Mouse (Mus musculus): ENCODE results near the gene Dnajc24. TPM values are rescaled to one million over a fixed set of nuclear protein-coding genes. Genes with fewer than 3 reads are reported as not detected.

Dnajc24 gene
- polyA plus RNA-seq, 1 experiment from 2014 or later, result 28.2 TPM

- ATAC-seq, result no peak
- Histone ChIP-seq H3K4me3 (replicated peaks; ENCODE audit: low read length) (no peak overlapping the region), H3K9ac (replicated peaks; ENCODE audit: low read depth, low read length) (no peak overlapping the region), H3K4me1 (replicated peaks; ENCODE audit: control insufficient read depth, insufficient read depth, low read length) (no peaks in the 10 kb centered on the region), H3K4me2 (ENCODE audit: low read length) (no peak overlapping the region), H3K27ac (ENCODE audit: low read length) (no peak overlapping the region), H3K9me3 (ENCODE audit: control insufficient read depth, low read length) (no peaks in the 10 kb centered on the region), H3K36me3 (ENCODE audit: control insufficient read depth, insufficient read depth) (no peaks in the 10 kb centered on the region), H3K27me3 (replicated peaks; ENCODE audit: control insufficient read depth, insufficient read depth, low read length) (no peaks in the 10 kb centered on the region)
- WGBS, result 81% methylated on average over 7 of the region's 7 CpGs
These were observed 18.1 kb downstream of the Dnajc24 start for GRCm38 (mm10) chr2:105985206-105985605.

- Histone ChIP-seq H3K36me3 (ENCODE audit: control insufficient read depth, insufficient read depth) (no peaks in the 10 kb centered on the region), H3K9ac (replicated peaks; ENCODE audit: low read depth, low read length) (no peak overlapping the region), H3K4me1 (replicated peaks; ENCODE audit: control insufficient read depth, insufficient read depth, low read length) (peaks cover 3% of the 10 kb centered on the region), H3K4me3 (replicated peaks; ENCODE audit: low read length) (no peak overlapping the region), H3K27me3 (replicated peaks; ENCODE audit: control insufficient read depth, insufficient read depth, low read length) (no peaks in the 10 kb centered on the region), H3K4me2 (ENCODE audit: low read length) (no peak overlapping the region), H3K9me3 (ENCODE audit: control insufficient read depth, low read length) (no peaks in the 10 kb centered on the region), H3K27ac (ENCODE audit: low read length) (no peak overlapping the region)
- WGBS, result 93% methylated on average over 2 of the region's 2 CpGs
- ATAC-seq, result no peak
These were observed 25.3 kb downstream of the Dnajc24 start for GRCm38 (mm10) chr2:105978065-105978464.

DNA sequence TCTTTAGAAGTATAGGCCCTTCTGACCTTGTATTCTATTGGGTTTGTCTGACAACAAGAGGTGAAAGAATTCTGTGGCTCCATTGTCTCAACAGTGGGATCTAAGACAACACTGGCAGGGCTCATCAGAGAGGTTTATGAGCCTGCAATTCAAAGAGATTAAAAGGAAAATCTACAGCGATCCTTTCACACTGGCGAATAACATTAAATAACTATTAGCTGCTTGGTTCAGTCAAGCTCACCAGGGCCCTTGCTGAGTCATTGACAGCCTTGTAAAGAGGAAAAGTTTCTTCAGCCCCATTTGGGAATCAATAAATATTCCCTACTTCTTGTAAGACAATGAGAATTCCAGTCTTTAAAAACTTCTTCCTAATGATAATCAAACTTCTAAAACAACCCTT, 29.4 kb downstream of the Dnajc24 start:
- H3K27ac ChIP-seq (ENCODE audit: low read length), result no peak overlapping the region
- 4% methylated on average over 2 of the region's 2 CpGs for WGBS
- no peak overlapping the region for H3K9ac ChIP-seq (replicated peaks; ENCODE audit: low read depth, low read length)
- H3K27me3 ChIP-seq (replicated peaks; ENCODE audit: control insufficient read depth, insufficient read depth, low read length), result no peaks in the 10 kb centered on the region
- peaks cover 3% of the 10 kb centered on the region for H3K4me1 ChIP-seq (replicated peaks; ENCODE audit: control insufficient read depth, insufficient read depth, low read length)
- H3K9me3 ChIP-seq (ENCODE audit: control insufficient read depth, low read length), result no peaks in the 10 kb centered on the region
- ATAC-seq, result no peak
- H3K36me3 ChIP-seq (ENCODE audit: control insufficient read depth, insufficient read depth), result peaks cover 3% of the 10 kb centered on the region
- H3K4me2 ChIP-seq (ENCODE audit: low read length), result no peak overlapping the region
- no peak overlapping the region for H3K4me3 ChIP-seq (replicated peaks; ENCODE audit: low read length)

GRCm38 (mm10) chr2:105963447-105963846, 39.9 kb downstream of the Dnajc24 start:
- H3K36me3 ChIP-seq (ENCODE audit: control insufficient read depth, insufficient read depth), result no peaks in the 10 kb centered on the region
- H3K4me3 ChIP-seq (replicated peaks; ENCODE audit: low read length), result no peak overlapping the region
- no peaks in the 10 kb centered on the region for H3K4me1 ChIP-seq (replicated peaks; ENCODE audit: control insufficient read depth, insufficient read depth, low read length)
- no peaks in the 10 kb centered on the region for H3K9me3 ChIP-seq (ENCODE audit: control insufficient read depth, low read length)
- H3K9ac ChIP-seq (replicated peaks; ENCODE audit: low read depth, low read length), result no peak overlapping the region
- no peak overlapping the region for H3K27ac ChIP-seq (ENCODE audit: low read length)
- ATAC-seq, result no peak
- no peaks in the 10 kb centered on the region for H3K27me3 ChIP-seq (replicated peaks; ENCODE audit: control insufficient read depth, insufficient read depth, low read length)
- H3K4me2 ChIP-seq (ENCODE audit: low read length), result no peak overlapping the region
- 53% methylated on average over 1 of the region's 1 CpGs for WGBS

- H3K9ac ChIP-seq (replicated peaks; ENCODE audit: low read depth, low read length), result no peak overlapping the region
- WGBS, result 93% methylated on average over 4 of the region's 4 CpGs
- no peaks in the 10 kb centered on the region for H3K4me1 ChIP-seq (replicated peaks; ENCODE audit: control insufficient read depth, insufficient read depth, low read length)
- H3K36me3 ChIP-seq (ENCODE audit: control insufficient read depth, insufficient read depth), result no peaks in the 10 kb centered on the region
- H3K9me3 ChIP-seq (ENCODE audit: control insufficient read depth, low read length), result no peaks in the 10 kb centered on the region
- no peak overlapping the region for H3K4me3 ChIP-seq (replicated peaks; ENCODE audit: low read length)
- no peak overlapping the region for H3K4me2 ChIP-seq (ENCODE audit: low read length)
- no peak overlapping the region for H3K27ac ChIP-seq (ENCODE audit: low read length)
- H3K27me3 ChIP-seq (replicated peaks; ENCODE audit: control insufficient read depth, insufficient read depth, low read length), result no peaks in the 10 kb centered on the region
- no peak for ATAC-seq
These were observed 49.5 kb downstream of the Dnajc24 start for GRCm38 (mm10) chr2:105953862-105954261.

DNA sequence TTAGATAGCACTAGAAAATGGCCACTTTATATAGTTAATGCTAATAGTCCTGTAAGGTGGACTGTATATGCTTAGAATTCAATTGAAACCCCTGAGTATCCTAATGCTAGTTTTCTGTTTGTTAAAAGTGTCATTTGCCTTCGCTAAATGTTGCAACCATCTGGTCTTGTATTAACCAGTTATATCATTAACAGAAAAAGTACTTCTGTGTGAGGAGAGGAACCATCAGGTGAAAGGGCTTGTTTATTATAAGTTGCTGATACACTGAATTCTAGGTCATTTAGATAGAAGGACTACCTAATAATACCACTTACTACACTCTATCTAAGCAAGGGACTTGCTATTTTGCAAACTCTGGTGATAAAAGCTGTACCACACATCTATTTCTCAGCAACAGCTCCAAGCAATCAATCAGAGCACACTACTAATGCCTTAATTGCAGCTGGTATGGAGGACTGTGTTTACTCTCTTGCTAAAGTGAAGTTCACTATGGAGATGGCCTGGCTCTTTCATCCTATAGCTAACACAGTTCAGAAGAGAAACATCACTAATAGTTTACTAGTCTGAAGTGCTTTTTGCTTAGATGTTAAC, 51.9 kb downstream of the Dnajc24 start:
- Histone ChIP-seq H3K9me3 (ENCODE audit: control insufficient read depth, low read length) (no peaks in the 10 kb centered on the region), H3K4me3 (replicated peaks; ENCODE audit: low read length) (no peak overlapping the region), H3K4me1 (replicated peaks; ENCODE audit: control insufficient read depth, insufficient read depth, low read length) (no peaks in the 10 kb centered on the region), H3K4me2 (ENCODE audit: low read length) (no peak overlapping the region), H3K27ac (ENCODE audit: low read length) (no peak overlapping the region), H3K36me3 (ENCODE audit: control insufficient read depth, insufficient read depth) (no peaks in the 10 kb centered on the region), H3K9ac (replicated peaks; ENCODE audit: low read depth, low read length) (no peak overlapping the region), H3K27me3 (replicated peaks; ENCODE audit: control insufficient read depth, insufficient read depth, low read length) (no peaks in the 10 kb centered on the region)
- 93% methylated on average over 1 of the region's 1 CpGs for WGBS
- ATAC-seq, result no peak

GRCm38 (mm10) chr2:105950131-105950530, 53.2 kb downstream of the Dnajc24 start:
- Histone ChIP-seq H3K4me1 (replicated peaks; ENCODE audit: control insufficient read depth, insufficient read depth, low read length) (no peaks in the 10 kb centered on the region), H3K27ac (ENCODE audit: low read length) (no peak overlapping the region), H3K36me3 (ENCODE audit: control insufficient read depth, insufficient read depth) (no peaks in the 10 kb centered on the region), H3K9ac (replicated peaks; ENCODE audit: low read depth, low read length) (no peak overlapping the region), H3K4me2 (ENCODE audit: low read length) (no peak overlapping the region), H3K9me3 (ENCODE audit: control insufficient read depth, low read length) (no peaks in the 10 kb centered on the region), H3K4me3 (replicated peaks; ENCODE audit: low read length) (no peak overlapping the region), H3K27me3 (replicated peaks; ENCODE audit: control insufficient read depth, insufficient read depth, low read length) (no peaks in the 10 kb centered on the region)
- ATAC-seq, result no peak
- 89% methylated on average over 2 of the region's 2 CpGs for WGBS

DNA sequence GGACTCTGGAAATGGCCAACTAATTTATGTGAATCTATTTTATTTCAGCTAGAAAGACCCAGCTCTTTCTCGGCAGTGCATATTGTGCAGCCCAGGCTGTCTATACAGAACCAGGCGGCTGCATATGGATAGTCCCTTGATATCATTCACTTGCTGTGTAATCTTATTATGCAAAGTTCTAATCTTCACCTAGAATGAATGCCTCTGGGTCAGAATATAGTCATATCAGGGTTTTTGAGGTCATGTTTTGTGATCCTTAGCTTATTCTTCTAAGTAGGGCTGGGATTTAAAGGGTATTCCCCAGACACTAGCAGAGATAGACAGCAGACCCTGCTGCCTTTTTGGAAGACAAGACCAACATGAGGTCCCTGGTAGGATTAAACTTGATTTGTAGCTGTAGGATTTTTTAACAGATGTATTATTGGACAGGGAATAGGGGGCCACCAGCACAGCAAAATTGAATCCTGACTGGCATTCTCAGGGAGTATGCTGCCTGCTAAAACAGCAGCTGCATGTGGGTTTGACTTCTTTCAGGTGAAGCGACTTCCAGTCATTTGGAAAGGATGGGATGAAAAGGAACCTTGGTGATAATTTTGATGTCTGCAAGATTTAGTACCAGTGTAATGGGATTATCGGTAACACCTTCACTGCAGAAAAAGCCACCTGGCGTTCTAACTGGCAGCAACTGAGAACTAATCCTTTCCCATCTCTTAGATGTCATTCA, 85.6 kb downstream of the Dnajc24 start:
- Histone ChIP-seq H3K4me3 (replicated peaks; ENCODE audit: low read length) (no peak overlapping the region), H3K4me1 (replicated peaks; ENCODE audit: control insufficient read depth, insufficient read depth, low read length) (peaks cover 3% of the 10 kb centered on the region; the same call in 1 of the 2 replicates)
- 59% methylated on average over 5 of the region's 5 CpGs for WGBS

More for the DNA sequence above, 85.6 kb downstream of the Dnajc24 start:
- Histone ChIP-seq H3K27me3 (replicated peaks; ENCODE audit: control insufficient read depth, insufficient read depth, low read length) (no peaks in the 10 kb centered on the region), H3K27ac (ENCODE audit: low read length) (no peak overlapping the region), H3K4me2 (ENCODE audit: low read length) (no peak overlapping the region), H3K36me3 (ENCODE audit: control insufficient read depth, insufficient read depth) (no peaks in the 10 kb centered on the region), H3K9me3 (ENCODE audit: control insufficient read depth, low read length) (no peaks in the 10 kb centered on the region), H3K9ac (replicated peaks; ENCODE audit: low read depth, low read length) (no peak overlapping the region)
- ATAC-seq, result no peak

All from forebrain, embryonic 16.5 days (tissue).